32 mouse cellular contexts compared by ENCODE assay signal in genomic region chr2:160653218-160653617, GRCm38 (mm10). TPM values are rescaled to one million over a fixed set of nuclear protein-coding genes. Genes with fewer than 3 reads are reported as not detected.
DNase-seq lines count a peak whose midpoint lies in the region; ATAC-seq and TF ChIP-seq lines count a peak whose summit lies in the region.
"Had no signal": no experiment of that assay in that cellular context is flagged by ENCODE, and none has a peak within 500 bp of the region (broad histone marks: within the 10 kb centered on the region; RNA-seq: fewer than 3 reads in every experiment).

No protein-coding gene starts in this region.

- H3K9me3 ChIP-seq in liver, embryonic 15.5 days (replicated peaks): no peaks in the 10 kb centered on the region
- no peaks in the 10 kb centered on the region for H3K9me3 ChIP-seq in liver, embryonic 11.5 days (ENCODE audit: control insufficient read depth, low read length)
- H3K9me3 ChIP-seq in intestine, postnatal 0 days (ENCODE audit: control insufficient read depth): no peaks in the 10 kb centered on the region
- H3K9me3 ChIP-seq: hindbrain, embryonic 15.5 days; limb, embryonic 10.5 days; limb, embryonic 15.5 days; neural tube, embryonic 15.5 days had no signal

- H3K27me3 ChIP-seq in cerebellum, adult 2 months (ENCODE audit: control insufficient read depth, insufficient read depth, low read length): no peaks in the 10 kb centered on the region
- no peaks in the 10 kb centered on the region for H3K27me3 ChIP-seq in liver, embryonic 15.5 days
- no peaks in the 10 kb centered on the region for H3K27me3 ChIP-seq in liver, embryonic 11.5 days (replicated peaks; ENCODE audit: control insufficient read depth, insufficient read depth, low read length)
- H3K27me3 ChIP-seq in myocyte (ENCODE audit: control insufficient read depth, insufficient read depth, insufficient read length): no peaks in the 10 kb centered on the region
- no peaks in the 10 kb centered on the region for H3K27me3 ChIP-seq in intestine, postnatal 0 days (replicated peaks; ENCODE audit: control insufficient read depth, insufficient read depth, low read length)
- H3K27me3 ChIP-seq: hindbrain, embryonic 15.5 days; limb, embryonic 15.5 days; neural tube, embryonic 15.5 days had no signal

- peaks cover 20% of the 10 kb centered on the region for H3K4me1 ChIP-seq in cerebellum, adult 2 months (ENCODE audit: control insufficient read depth, insufficient read depth, low read length)
- peaks cover 66% of the 10 kb centered on the region for H3K4me1 ChIP-seq in liver, embryonic 15.5 days (replicated peaks)
- peaks cover 22% of the 10 kb centered on the region for H3K4me1 ChIP-seq in liver, embryonic 11.5 days (replicated peaks; ENCODE audit: control insufficient read depth, insufficient read depth, low read length)
- H3K4me1 ChIP-seq in intestine, postnatal 0 days (replicated peaks; ENCODE audit: control insufficient read depth, insufficient read depth, low read length): no peaks in the 10 kb centered on the region; the same call in 1 of the 2 replicates

- no peak for ATAC-seq in cerebellum, adult (ENCODE audit: insufficient number of reproducible peaks, low FRiP score, low TSS enrichment)
- ATAC-seq in liver, embryonic 15.5 days (ENCODE audit: insufficient read depth): no peak
- no peak for ATAC-seq in liver, embryonic 11.5 days (replicated peaks; ENCODE audit: low FRiP score)
- no peak for ATAC-seq in intestine, postnatal 0 days
- ATAC-seq: inflammation-experienced regulatory T-cells, adult 6 months had no signal

- no peak for TF ChIP-seq CTCF in cerebellum, adult 2 months (IDR thresholded peaks at IDR 0.05; ENCODE audit: borderline replicate concordance, insufficient read depth, low read depth, low read length)
- TF ChIP-seq CTCF in intestine, postnatal 0 days (IDR thresholded peaks at IDR 0.05; ENCODE audit: low read depth): no peak

- H3K27ac ChIP-seq in cerebellum, adult 2 months (ENCODE audit: insufficient read depth, low read length): 0 out of 2 replicates have a peak overlapping the region, but pooled peaks have one; percentile 24
- H3K27ac ChIP-seq in liver, embryonic 15.5 days (replicated peaks): peak overlapping the region; percentile 48; the same call in 1 of the 2 replicates
- no peak overlapping the region for H3K27ac ChIP-seq in liver, embryonic 11.5 days (ENCODE audit: low read depth, low read length)
- H3K27ac ChIP-seq in intestine, postnatal 0 days (ENCODE audit: low read depth, low read length): no peak overlapping the region
- H3K27ac ChIP-seq: gastrocnemius, adult 2 months; hindbrain, embryonic 15.5 days; limb, embryonic 10.5 days; limb, embryonic 15.5 days; neural tube, embryonic 15.5 days; stomach, postnatal 0 days had no signal

- peaks cover 97% of the 10 kb centered on the region for H3K79me2 ChIP-seq in myocyte (ENCODE audit: control insufficient read depth, insufficient read depth)

- no peak overlapping the region for H3K9ac ChIP-seq in liver, embryonic 15.5 days
- no peak overlapping the region for H3K9ac ChIP-seq in liver, embryonic 11.5 days (ENCODE audit: low read depth, low read length)
- H3K9ac ChIP-seq in intestine, postnatal 0 days (ENCODE audit: low read depth, low read length): no peak overlapping the region
- H3K9ac ChIP-seq: hindbrain, embryonic 15.5 days; limb, embryonic 15.5 days; neural tube, embryonic 15.5 days had no signal

- no peak overlapping the region for H3K4me3 ChIP-seq in cerebellum, adult 2 months (replicated peaks; ENCODE audit: insufficient read depth, low read depth, low read length)
- H3K4me3 ChIP-seq in liver, embryonic 15.5 days (replicated peaks): no peak overlapping the region
- no peak overlapping the region for H3K4me3 ChIP-seq in liver, embryonic 11.5 days (ENCODE audit: low read depth, low read length)
- H3K4me3 ChIP-seq in myocyte: no peak overlapping the region
- H3K4me3 ChIP-seq in intestine, postnatal 0 days (ENCODE audit: low read depth, low read length): no peak overlapping the region
- H3K4me3 ChIP-seq: gastrocnemius, adult 2 months; hindbrain, embryonic 15.5 days; limb, embryonic 10.5 days; limb, embryonic 15.5 days; neural tube, embryonic 15.5 days had no signal

- peak in 1 of 2 experiments; percentile 12 for DNase-seq in cerebellum, adult 2 months
- DNase-seq in layer of hippocampus, adult 11-12 months (ENCODE audit: low spot score): peak; percentile 30
- DNase-seq in layer of hippocampus, postnatal 10 days (ENCODE audit: low spot score in 2 of 2): no peak
- no peak for DNase-seq in liver, embryonic 11.5 days (ENCODE audit: low spot score)
- DNase-seq: adrenal gland, postnatal 25 days; cerebellum, adult 9-10 months; cerebellum, postnatal 36 days; gastrocnemius, adult 2 months; gastrocnemius, postnatal 36 days; heart, adult 18-20 months; heart, postnatal 4 days; kidney, adult 18-20 months; kidney, postnatal 36 days; layer of hippocampus, postnatal 36 days; lung, adult 2 months; lung, postnatal 10 days; midbrain, embryonic 14.5 days; right cerebral cortex, adult 18-20 months; spleen, adult 18-20 months; thymus, adult 18-20 months; thymus, postnatal 25 days had no signal

- WGBS in cerebellum, adult 2 months: 28% methylated on average over 2 of the region's 2 CpGs
- 81% methylated on average over 2 of the region's 2 CpGs for WGBS in liver, embryonic 15.5 days (ENCODE audit: insufficient replicate concordance)
- WGBS in liver, embryonic 11.5 days: 88% methylated on average over 2 of the region's 2 CpGs
- WGBS in intestine, postnatal 0 days: 63% methylated on average over 2 of the region's 2 CpGs

- no peak overlapping the region for H3K4me2 ChIP-seq in liver, embryonic 15.5 days
- H3K4me2 ChIP-seq in liver, embryonic 11.5 days: no peak overlapping the region
- peak overlapping the region; percentile 24 for H3K4me2 ChIP-seq in myocyte (ENCODE audit: low read depth)
- no peak overlapping the region for H3K4me2 ChIP-seq in intestine, postnatal 0 days (replicated peaks; ENCODE audit: low read depth)
- H3K4me2 ChIP-seq: heart, embryonic 11.5 days; hindbrain, embryonic 15.5 days; limb, embryonic 15.5 days; neural tube, embryonic 15.5 days had no signal

- H3K36me3 ChIP-seq in liver, embryonic 15.5 days (replicated peaks): peaks cover 46% of the 10 kb centered on the region
- H3K36me3 ChIP-seq in liver, embryonic 11.5 days (ENCODE audit: control insufficient read depth, insufficient read depth, low read length): peaks cover 4% of the 10 kb centered on the region; the same call in 1 of the 2 replicates
- peaks cover 12% of the 10 kb centered on the region for H3K36me3 ChIP-seq in myocyte (ENCODE audit: control insufficient read depth, insufficient read depth)
- peaks cover 13% of the 10 kb centered on the region for H3K36me3 ChIP-seq in intestine, postnatal 0 days (ENCODE audit: control insufficient read depth, insufficient read depth)

- no peak overlapping the region for H3ac ChIP-seq in myocyte (ENCODE audit: control insufficient read depth, insufficient read length)

- TF ChIP-seq POLR2A in cerebellum, adult 2 months (IDR thresholded peaks at IDR 0.05; ENCODE audit: borderline replicate concordance, insufficient read depth, low read length): no peak
- TF ChIP-seq POLR2A in myocyte (IDR thresholded peaks at IDR 0.05; ENCODE audit: insufficient read length, low read depth): no peak

TF ChIP-seq in myocyte, 11 proteins besides CTCF, POLR2A, EP300 and RAD21:
- peak in 1 of 3 experiments; percentile 22 for TF ChIP-seq MYOG (IDR thresholded peaks at IDR 0.05; ENCODE audit: control insufficient read depth in 1 of 3, insufficient read depth in 1 of 3, insufficient read length in 2 of 3, low read depth in 2 of 3)
- peak in 1 of 3 experiments; percentile 33 for TF ChIP-seq MYOD1 (IDR thresholded peaks at IDR 0.05; ENCODE audit: control insufficient read depth in 1 of 3, insufficient read length in 2 of 3, low read depth in 2 of 3)
- TF ChIP-seq TCF12 (IDR thresholded peaks at IDR 0.05; ENCODE audit: insufficient read depth, poor library complexity, severe bottlenecking): no peak
- TF ChIP-seq POLR2AphosphoS2 (IDR thresholded peaks at IDR 0.05; ENCODE audit: insufficient read length, low read depth): no peak
TF ChIP-seq in myocyte: peak in this region for 2.

RNA-seq across cellular contexts. Expression of gene Top1, which starts 7.5 kb away (rescaled TPM):
- 29.1 and 29.4 TPM in 2 replicates for polyA plus RNA-seq in cerebellum, adult 2 months (2012; rRNA removed)
- 10 to 100 TPM; 84.6 to 88.4 TPM for total RNA-seq in layer of hippocampus, postnatal 10 days (2021)
- 55.3 and 56.7 TPM in 2 replicates for polyA plus RNA-seq in liver, embryonic 15.5 days (2015; fragmentation: Nextera tagmentation; extraction: Ambion mirVana)
- polyA plus RNA-seq in liver, embryonic 11.5 days (2014; fragmentation: Nextera tagmentation; extraction: Ambion mirVana): 84.1 and 89.8 TPM in 2 replicates
- 37.2 TPM for polyA plus RNA-seq in myocyte (2012; fragmentation: generic; extraction: Trizol)
- 32.7 and 39.2 TPM in 2 replicates for polyA plus RNA-seq in intestine, postnatal 0 days (2015; fragmentation: Nextera tagmentation; extraction: Ambion mirVana)

Comparison
In these comparisons a context has a peak if more than half of its experiments do, and no peak if none do; other contexts are left out.
1. H3K27ac ChIP-seq: peak in cerebellum, adult 2 months (single experiment) and liver, embryonic 15.5 days (single experiment); none in liver, embryonic 11.5 days (single experiment) and intestine, postnatal 0 days (single experiment).